Mouse (Mus musculus): ENCODE results near the gene Trim43a.
A peak's percentile ranks its signal among the peaks of the same experiment; 100 is the strongest.
"Not testable (repeated sequence)": the region's sequence is repeated elsewhere in the genome, so short reads cannot be mapped to it uniquely, and the experiment has no call there.

The Trim43a gene

GRCm38 (mm10) chr9:88580591-88580990 is at the start of gene Trim43a:
Trim43a (plus strand) TSS chr9:88580891.
- not testable (repeated sequence) for DNase-seq (ENCODE audit: low spot score in 2 of 2)

GRCm38 (mm10) chr9:88534093-88534492 is 46.6 kb upstream of the Trim43a start:
- no peak for DNase-seq (ENCODE audit: low spot score in 2 of 2)

- DNase-seq (ENCODE audit: low spot score in 2 of 2), result no peak
These were observed 41.0 kb upstream of the Trim43a start for GRCm38 (mm10) chr9:88539546-88540224.

GRCm38 (mm10) chr9:88542816-88543215 is 37.9 kb upstream of the Trim43a start:
- DNase-seq (ENCODE audit: low spot score in 2 of 2), result no peak

- DNase-seq (ENCODE audit: low spot score in 2 of 2), result no peak
These were observed 35.2 kb upstream of the Trim43a start for GRCm38 (mm10) chr9:88545534-88545933.

- DNase-seq (ENCODE audit: low spot score in 2 of 2), result no peak
These were observed 34.5 kb upstream of the Trim43a start for GRCm38 (mm10) chr9:88546166-88546565.

- no peak for DNase-seq (ENCODE audit: low spot score in 2 of 2)
These were observed 34.0 kb upstream of the Trim43a start for GRCm38 (mm10) chr9:88546657-88547056.

GRCm38 (mm10) chr9:88547270-88547669 is 33.4 kb upstream of the Trim43a start:
- DNase-seq (ENCODE audit: low spot score in 2 of 2), result no peak

- peak in 1 of 2 experiments; percentile 32 for DNase-seq (ENCODE audit: low spot score in 2 of 2)
These were observed 32.7 kb upstream of the Trim43a start, which contains the start of gene Zfp949 for GRCm38 (mm10) chr9:88547851-88548613. Zfp949 (plus strand) TSS chr9:88548020.

GRCm38 (mm10) chr9:88548614-88548945 is 32.1 kb upstream of the Trim43a start:
- DNase-seq (ENCODE audit: low spot score in 2 of 2), result no peak

- no peak for DNase-seq (ENCODE audit: low spot score in 2 of 2)
These were observed 27.6 kb upstream of the Trim43a start for GRCm38 (mm10) chr9:88553071-88553470.

- no peak for DNase-seq (ENCODE audit: low spot score in 2 of 2)
These were observed 22.5 kb upstream of the Trim43a start for GRCm38 (mm10) chr9:88558146-88558545.

- not testable (repeated sequence) for DNase-seq (ENCODE audit: low spot score in 2 of 2)
These were observed 19.2 kb upstream of the Trim43a start for GRCm38 (mm10) chr9:88561476-88561875.

- not testable (repeated sequence) for DNase-seq (ENCODE audit: low spot score in 2 of 2)
These were observed 10.2 kb upstream of the Trim43a start for GRCm38 (mm10) chr9:88570471-88570870.

- not testable (repeated sequence) for DNase-seq (ENCODE audit: low spot score in 2 of 2)
These were observed 13.0 kb downstream of the Trim43a start for GRCm38 (mm10) chr9:88593708-88594107.

- peak; percentile 99 for DNase-seq (ENCODE audit: low spot score in 2 of 2)
These were observed 18.8 kb downstream of the Trim43a start for GRCm38 (mm10) chr9:88599206-88600162.

- DNase-seq (ENCODE audit: low spot score in 2 of 2), result peak in 1 of 2 experiments; percentile 65
These were observed 45.3 kb downstream of the Trim43a start for GRCm38 (mm10) chr9:88625803-88626514.

- not testable (repeated sequence) for DNase-seq (ENCODE audit: low spot score in 2 of 2)
These were observed 57.4 kb downstream of the Trim43a start for GRCm38 (mm10) chr9:88638125-88638524.

Data from urinary bladder, postnatal 4 days (tissue).